9 mouse cellular contexts compared by ENCODE assay signal in genomic region chrX:73524318-73525222, GRCm38 (mm10). TPM values are rescaled to one million over a fixed set of nuclear protein-coding genes. Genes with fewer than 3 reads are reported as not detected.
DNase-seq lines count a peak whose midpoint lies in the region; ATAC-seq lines count a peak whose summit lies in the region.
"Had no signal": no experiment of that assay in that cellular context is flagged by ENCODE, and none has a peak within 500 bp of the region (broad histone marks: within the 10 kb centered on the region; RNA-seq: fewer than 3 reads in every experiment).

No protein-coding gene starts in this region.

- intact Hi-C loops in gastrocnemius, postnatal 36 days (cut with DNase I): no loop called here

- ATAC-seq in common myeloid progenitor, adult 5-6 weeks (replicated peaks; ENCODE audit: low read depth, poor library complexity, severe bottlenecking): peak; percentile 50
- ATAC-seq in megakaryocyte progenitor cell, adult 5-6 weeks (replicated peaks; ENCODE audit: poor library complexity): peak; percentile 29; the same call in 1 of the 2 replicates
- ATAC-seq in monocyte, adult 5-6 weeks (replicated peaks; ENCODE audit: insufficient number of reproducible peaks, low FRiP score, low TSS enrichment, poor library complexity, severe bottlenecking): no peak

- peak; percentile 8 to 10 for DNase-seq in kidney, postnatal 4 days
- no peak for DNase-seq in kidney, adult 8-10 months
- DNase-seq in adrenal gland, postnatal 10 days: peak; percentile 50
- no peak for DNase-seq in thymus, postnatal 4 days
- no peak for DNase-seq in gastrocnemius, postnatal 36 days

RNA-seq across cellular contexts. Expression of gene Atp2b3, which starts 21.7 kb away (rescaled TPM):
- 10 to 100 TPM; 11.7 to 17.0 TPM for total RNA-seq in adrenal gland, postnatal 10 days (2021)
- not detected in 2 replicates for total RNA-seq in common myeloid progenitor, adult 5-6 weeks (2017)
- not detected in 2 replicates for total RNA-seq in megakaryocyte progenitor cell, adult 5-6 weeks (2015)
- not detected in 2 replicates for total RNA-seq in megakaryocyte progenitor cell, adult 5-6 weeks (2017)
- total RNA-seq in monocyte, adult 5-6 weeks (2017): not detected in 3 replicates
- total RNA-seq in gastrocnemius, postnatal 36 days (2021): 10 to 100 TPM; 13.2 to 14.3 TPM
- total RNA-seq: megakaryocyte, adult 5-6 weeks had no signal

RNA-seq across cellular contexts. Expression of gene Bgn, which starts 41.2 kb away (rescaled TPM):
- 100 to 1,000 TPM; 207 to 268 TPM for total RNA-seq in adrenal gland, postnatal 10 days (2021)
- total RNA-seq in common myeloid progenitor, adult 5-6 weeks (2017): 0.59 TPM in 1 of 2 replicates, not detected in the other
- total RNA-seq in megakaryocyte progenitor cell, adult 5-6 weeks (2015): 1.3 and 1.4 TPM in 2 replicates
- 0.30 TPM in 1 of 2 replicates, not detected in the other for total RNA-seq in megakaryocyte progenitor cell, adult 5-6 weeks (2017)
- total RNA-seq in monocyte, adult 5-6 weeks (2017): not detected in 3 replicates
- total RNA-seq in gastrocnemius, postnatal 36 days (2021): 100 to 1,000 TPM in 1 of 2 experiments, 10 to 100 TPM in 1; 70.0 to 118 TPM

Comparison
In these comparisons a context has a peak if more than half of its experiments do, and no peak if none do; other contexts are left out.
1. DNase-seq: peak in kidney, postnatal 4 days (2 of 2) and adrenal gland, postnatal 10 days (single experiment); none in kidney, adult 8-10 months (0 of 2), thymus, postnatal 4 days (single experiment) and gastrocnemius, postnatal 36 days (0 of 2).
2. RNA of gene Atp2b3, which starts 21.7 kb away (total RNA-seq): 11.7 to 17.0 TPM in adrenal gland, postnatal 10 days and 13.2 to 14.3 TPM in gastrocnemius, postnatal 36 days; not detected in common myeloid progenitor, adult 5-6 weeks, not detected in megakaryocyte progenitor cell, adult 5-6 weeks and not detected in monocyte, adult 5-6 weeks; every median in the first group is over 10 times any median in the second.
3. RNA of gene Bgn, which starts 41.2 kb away (total RNA-seq): 207 to 268 TPM in adrenal gland, postnatal 10 days and 70.0 to 118 TPM in gastrocnemius, postnatal 36 days; 0.30 to 1.4 TPM in megakaryocyte progenitor cell, adult 5-6 weeks, 0.59 TPM in common myeloid progenitor, adult 5-6 weeks and not detected in monocyte, adult 5-6 weeks; every median in the first group is over 10 times any median in the second.